Mouse (Mus musculus) mouse trophoblast stem cell (cell line): ENCODE results near the gene Fam129a.
"Not testable (repeated sequence)": the region's sequence is repeated elsewhere in the genome, so short reads cannot be mapped to it uniquely, and the experiment has no call there.

Source experiments
- in situ Hi-C, 2 experiments: fragments of 300-500 bp; cut with MseI, MboI; formaldehyde crosslinking; loops; 2 replicates in 1 of 2; 3 replicates in 1 of 2; pipeline ENCODE4 v1.15.1; 2025

Fam129a gene

GRCm38 (mm10) chr1:151662958-151663357, 92.0 kb downstream of the Fam129a start:
- in situ Hi-C loops = no loop called here

DNA sequence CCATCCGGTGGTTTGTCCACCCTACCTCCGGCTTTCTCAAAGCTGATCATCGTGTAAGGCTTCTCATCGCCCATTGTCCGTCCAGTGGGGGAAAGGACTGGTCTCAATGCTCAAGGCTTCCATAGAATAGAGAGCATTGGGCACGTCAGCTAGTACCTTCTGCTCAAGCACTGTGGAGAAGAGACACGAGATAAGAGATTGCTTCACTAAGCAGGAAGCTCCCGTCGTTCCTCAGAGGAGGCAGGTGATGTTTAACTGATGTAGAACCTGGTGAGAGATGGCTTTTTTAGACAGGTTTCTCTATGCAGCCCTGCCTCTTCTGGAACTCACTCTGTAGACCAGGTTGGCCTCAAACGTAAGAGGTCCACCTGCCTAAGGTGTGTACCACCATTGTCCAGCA, 93.4 kb downstream of the Fam129a start:
- in situ Hi-C loops = no loop called here

GRCm38 (mm10) chr1:151664837-151665431, 93.9 kb downstream of the Fam129a start:
- in situ Hi-C loops = no loop called here

DNA sequence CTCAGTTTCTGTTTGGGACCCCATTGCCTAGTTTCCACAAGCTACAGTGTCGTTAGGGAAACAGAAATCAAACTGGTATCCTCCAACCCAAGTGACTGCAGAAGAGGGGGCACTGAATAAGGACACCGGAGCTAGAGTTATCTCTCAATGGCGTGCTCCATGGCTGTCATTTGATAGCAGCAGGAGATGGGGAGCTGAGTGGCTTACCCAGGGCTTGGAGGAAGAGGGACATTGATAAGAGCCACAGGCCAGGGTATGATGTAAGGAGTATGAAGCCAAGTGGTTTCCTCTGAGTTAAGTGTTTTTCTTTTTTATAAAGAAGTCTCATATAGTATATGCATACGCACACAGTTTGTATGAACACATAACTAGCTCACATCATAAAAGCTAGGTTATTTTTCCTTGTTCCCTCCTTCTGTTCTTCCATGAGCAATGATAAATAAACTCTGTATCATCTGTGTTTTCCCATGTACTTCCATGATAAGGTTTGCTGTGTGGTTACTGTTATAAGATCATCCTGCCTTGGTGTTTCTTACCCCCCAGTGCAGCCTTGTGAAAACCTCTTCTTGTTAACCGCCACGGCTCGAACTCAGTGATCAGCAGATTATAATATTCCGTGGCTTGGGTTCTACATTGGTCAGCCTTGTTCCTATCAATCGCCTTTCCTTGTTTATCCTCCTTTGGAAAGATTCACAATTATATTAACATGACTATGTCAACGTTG, 96.5 kb downstream of the Fam129a start:
- in situ Hi-C loops = no loop called here

GRCm38 (mm10) chr1:151670006-151670591, 99.1 kb downstream of the Fam129a start:
- in situ Hi-C loops = no loop called here

GRCm38 (mm10) chr1:151675684-151676083, 104.7 kb downstream of the Fam129a start:
- in situ Hi-C loops = no loop called here

DNA sequence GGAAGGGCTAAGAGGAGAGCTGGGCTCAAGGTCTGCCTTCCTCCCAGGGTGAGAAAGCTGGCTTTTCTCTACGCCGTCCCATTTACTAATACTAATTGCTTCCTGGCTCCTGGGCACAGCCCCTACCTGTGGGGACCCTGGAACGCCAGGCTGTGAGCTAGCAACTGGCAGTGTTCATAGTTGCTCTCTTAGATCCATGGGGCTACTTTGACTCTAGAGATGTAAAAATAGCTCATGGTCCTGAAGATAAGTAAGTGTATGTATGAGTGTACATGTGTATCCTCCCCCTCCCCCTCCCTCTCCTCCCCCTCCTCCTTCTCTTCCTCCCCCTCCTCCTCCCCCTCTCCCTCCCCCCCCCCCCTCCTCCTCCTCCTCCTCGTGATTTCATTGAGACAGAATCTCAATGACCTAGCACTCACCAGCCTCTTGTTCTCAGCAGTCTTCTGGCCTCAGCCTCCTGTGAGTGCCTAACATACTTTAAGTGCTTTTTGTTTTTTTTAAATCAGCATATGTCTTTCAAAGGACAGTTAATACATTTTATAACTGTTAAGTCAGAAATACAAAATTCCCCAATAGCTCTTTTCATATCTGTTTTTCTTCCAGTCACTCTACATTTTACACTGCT, 106.3 kb downstream of the Fam129a start:
- in situ Hi-C loops = no loop called here

- in situ Hi-C loops = no loop called here
Measured at GRCm38 (mm10) chr1:151677975-151678374, 107.0 kb downstream of the Fam129a start.

DNA sequence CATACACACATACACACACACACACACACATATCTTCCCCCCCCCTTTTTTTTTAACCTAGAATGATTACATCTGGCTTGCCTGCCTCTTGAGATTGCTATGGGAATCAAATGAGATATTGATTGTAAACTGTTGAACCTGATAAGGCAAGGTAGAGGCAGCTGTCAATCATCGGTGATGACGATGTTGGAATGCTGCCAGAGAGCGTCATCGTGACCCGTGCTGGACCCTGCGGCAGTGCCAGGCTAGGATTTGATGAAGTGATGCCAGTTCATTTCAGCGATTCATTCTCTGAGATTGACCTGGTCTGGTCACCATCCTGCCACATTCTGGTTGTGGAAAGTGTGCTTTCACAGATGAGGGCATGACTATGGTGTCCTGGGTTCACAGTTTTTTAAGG, 108.2 kb downstream of the Fam129a start:
- in situ Hi-C loops = no loop called here

- in situ Hi-C loops = no loop called here
Measured at GRCm38 (mm10) chr1:151679883-151680613, 109.1 kb downstream of the Fam129a start.

DNA sequence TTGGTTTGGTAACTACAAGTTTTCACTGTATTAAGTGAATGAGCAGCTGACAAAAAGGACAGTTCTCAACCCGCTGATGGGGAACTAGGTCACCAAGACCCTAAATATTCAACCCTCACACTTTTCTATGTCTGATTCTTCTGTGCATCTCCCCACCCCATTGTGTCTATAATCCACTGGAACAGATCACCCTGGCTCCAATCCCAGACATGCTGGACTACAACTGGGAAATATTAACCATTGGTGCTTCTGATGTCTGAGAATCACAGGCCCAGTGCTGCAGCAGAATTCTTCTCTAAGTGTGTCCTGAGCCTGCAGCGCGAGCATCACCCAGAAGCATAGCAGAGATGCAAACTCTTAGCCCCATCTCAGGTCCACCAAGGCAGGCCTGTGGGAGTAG, 110.0 kb downstream of the Fam129a start:
- in situ Hi-C loops = no loop called here

- in situ Hi-C loops = no loop called here
Measured at GRCm38 (mm10) chr1:151682896-151683295, 111.9 kb downstream of the Fam129a start.

- in situ Hi-C loops = no loop called here
Measured at GRCm38 (mm10) chr1:151684451-151684892, 113.5 kb downstream of the Fam129a start.

- in situ Hi-C loops = no loop called here
Measured at GRCm38 (mm10) chr1:151684978-151685377, 114.0 kb downstream of the Fam129a start.

DNA sequence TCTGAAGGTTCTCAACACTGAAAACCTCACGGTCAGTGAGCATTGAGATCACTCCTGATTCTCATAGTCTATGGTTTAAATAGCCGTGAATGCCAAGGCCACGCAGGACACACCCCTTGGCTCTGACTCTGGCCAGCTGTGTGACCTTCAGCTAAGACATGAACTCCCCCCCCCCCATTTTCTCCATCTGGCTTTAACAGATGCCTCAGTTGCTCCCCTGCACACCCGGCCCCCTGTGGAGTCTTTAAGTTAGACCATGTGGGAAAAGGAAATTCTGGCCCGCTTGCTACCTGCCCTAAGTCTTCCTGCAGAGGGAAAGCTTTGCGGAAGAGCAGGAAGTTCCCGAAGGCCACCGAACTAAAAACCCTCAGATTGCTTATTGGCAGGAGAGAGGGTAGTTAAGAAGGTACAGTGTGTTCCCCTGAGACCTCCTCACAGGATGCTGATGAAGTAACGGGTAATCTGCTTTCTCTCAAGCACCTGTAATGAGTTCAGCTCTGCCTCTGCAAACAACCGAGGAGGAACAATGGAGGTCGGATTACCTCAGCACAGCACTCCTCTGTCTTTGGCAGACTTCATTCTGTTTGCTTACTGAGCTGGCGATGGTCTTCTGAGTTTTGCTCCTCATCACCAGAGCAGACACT, 114.8 kb downstream of the Fam129a start:
- in situ Hi-C loops = no loop called here

GRCm38 (mm10) chr1:151686696-151687095, 115.7 kb downstream of the Fam129a start:
- in situ Hi-C loops = no loop called here

GRCm38 (mm10) chr1:151689032-151689431, 118.0 kb downstream of the Fam129a start:
- in situ Hi-C loops = no loop called here

GRCm38 (mm10) chr1:151689561-151689960, 118.6 kb downstream of the Fam129a start:
- in situ Hi-C loops = no loop called here

GRCm38 (mm10) chr1:151690061-151690460, 119.1 kb downstream of the Fam129a start:
- in situ Hi-C loops = no loop called here

DNA sequence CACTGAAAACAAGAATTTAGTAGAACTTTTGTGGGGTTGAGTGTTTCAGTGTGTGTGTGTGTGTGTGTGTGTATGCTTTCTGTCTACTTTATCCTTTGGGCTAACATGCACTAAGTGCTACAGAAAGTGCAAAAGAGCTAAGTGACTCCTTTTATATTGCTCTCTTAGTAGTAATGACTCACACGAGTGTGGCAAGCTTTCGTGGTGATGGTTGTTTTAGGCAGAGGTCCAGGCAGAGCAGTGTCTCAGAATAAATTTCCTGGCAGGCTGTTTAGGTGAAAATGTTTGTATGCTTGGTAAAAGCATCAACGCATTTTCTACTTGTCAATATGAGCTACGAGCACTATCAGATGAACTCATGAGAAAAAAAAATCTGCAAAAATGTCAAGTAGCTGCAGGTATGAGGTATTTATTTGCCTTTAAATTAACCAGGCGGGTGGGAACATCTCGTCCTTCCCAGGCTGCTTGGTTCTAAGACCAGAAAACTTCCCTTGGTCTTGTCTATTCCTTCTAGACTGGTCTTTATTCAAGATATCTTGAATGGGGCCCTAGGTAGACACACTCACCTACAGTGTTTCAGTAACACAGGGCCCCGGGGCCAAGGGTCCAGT, 119.7 kb downstream of the Fam129a start:
- in situ Hi-C loops = no loop called here

GRCm38 (mm10) chr1:151692867-151693266, 121.9 kb downstream of the Fam129a start:
- in situ Hi-C loops = not testable (repeated sequence)
